Mouse (Mus musculus) cerebellum, adult 8-10 months (tissue): ENCODE results near the gene Slco6c1.
A peak's percentile ranks its signal among the peaks of the same experiment; 100 is the strongest.

Experiments used
- DNase-seq: peaks from one replicate; pipeline ENCODE4 v3.0.0; 2022

The Slco6c1 gene

DNA sequence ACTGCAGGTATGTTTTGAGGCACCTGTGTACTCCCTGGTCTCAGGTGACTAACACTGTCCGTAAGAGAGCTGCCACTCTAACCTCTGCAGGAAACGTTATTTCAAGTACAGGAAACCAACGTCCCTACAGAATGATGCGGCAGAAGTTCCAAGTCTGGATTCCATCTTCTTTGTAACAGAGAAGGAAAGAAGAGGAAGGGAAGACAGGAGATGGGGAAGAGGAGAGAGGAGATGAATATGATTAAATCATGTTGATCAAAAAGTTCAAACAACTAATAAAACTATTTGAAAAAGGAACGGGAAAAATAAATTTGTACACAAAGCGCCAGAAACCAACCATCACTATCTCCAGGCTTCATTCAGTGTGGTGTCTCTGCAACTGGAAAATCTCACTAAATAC lies at the start of gene Slco6c1:
Slco6c1 (minus strand) TSS at position 101 of the 400 bp plus-strand sequence.
- DNase-seq = no peak

DNA sequence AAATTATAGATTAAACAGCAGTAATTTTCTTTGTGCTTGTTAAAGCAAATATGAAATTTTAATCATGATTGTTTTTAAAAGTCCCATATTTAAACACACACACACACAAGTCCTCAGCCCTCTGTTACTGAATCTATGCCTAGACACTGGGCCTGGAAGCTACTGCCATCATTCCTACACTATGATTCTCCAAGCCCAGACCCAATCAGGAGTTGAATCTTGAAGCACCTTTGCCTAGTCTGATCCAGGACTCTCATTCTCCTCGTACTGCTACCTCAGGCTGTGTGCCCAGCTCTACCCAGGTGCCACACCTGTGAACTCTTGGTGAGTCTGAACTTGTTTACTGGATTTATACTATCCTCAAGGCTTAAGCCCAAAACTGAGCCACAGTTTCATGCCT lies 89.1 kb downstream of the Slco6c1 start:
- no peak for DNase-seq

DNA sequence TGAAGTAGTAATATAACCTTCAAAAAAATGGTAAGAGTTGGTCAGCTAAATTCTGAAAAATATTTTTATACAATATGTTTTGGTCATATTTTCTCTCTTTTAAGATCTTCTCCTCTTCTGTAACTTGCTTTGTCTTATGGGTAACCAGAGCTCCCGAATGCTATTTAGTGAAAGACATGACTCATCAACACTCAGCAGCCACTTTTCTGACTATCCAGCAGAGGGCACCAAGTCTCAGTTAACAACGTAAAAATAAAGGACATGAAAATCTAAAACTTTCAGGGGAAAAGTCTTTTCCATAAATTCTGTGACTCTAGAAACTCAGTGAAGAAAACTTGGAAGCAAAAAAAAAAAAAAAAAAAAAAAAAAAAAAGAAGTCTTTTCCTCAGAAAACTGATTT lies 89.6 kb downstream of the Slco6c1 start:
- no peak for DNase-seq

DNA sequence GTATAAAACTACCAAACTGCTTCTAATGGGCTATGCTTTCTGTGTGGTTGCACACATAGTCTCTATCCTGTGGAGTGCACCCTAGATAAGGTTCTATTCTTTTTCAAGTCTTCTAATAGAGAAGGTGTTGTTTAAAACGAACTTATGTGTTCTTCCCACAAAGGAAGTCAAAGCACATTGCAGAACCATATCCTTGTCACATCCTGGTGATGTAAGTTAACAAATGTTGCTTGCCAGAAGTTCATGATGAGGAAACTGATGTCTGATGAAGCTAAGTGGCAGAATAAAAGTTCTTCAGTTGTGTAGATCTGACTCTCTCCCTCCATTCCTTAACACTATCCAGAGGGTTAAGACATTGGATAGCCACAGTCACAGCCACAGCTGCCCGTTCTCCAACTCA lies 90.1 kb downstream of the Slco6c1 start:
- no peak for DNase-seq

DNA sequence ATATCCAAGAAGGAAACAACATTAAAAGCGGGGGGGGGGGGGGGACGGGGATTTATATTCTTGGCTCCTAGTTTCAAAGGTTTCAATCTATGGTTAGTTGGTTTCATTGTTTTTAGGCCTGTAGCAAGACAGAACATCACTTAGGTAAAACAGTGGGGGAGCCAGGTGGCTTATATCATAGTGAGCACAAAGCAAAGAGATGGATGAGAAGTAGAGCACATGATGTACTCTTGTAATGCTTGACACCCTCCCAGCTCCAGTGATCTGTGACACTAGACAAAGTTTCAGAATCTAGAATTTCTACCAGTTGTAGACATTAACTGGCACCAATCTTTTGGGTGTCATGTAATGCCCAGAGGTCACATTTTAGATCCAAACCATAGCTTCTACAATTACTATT lies 106.7 kb downstream of the Slco6c1 start:
- DNase-seq = no peak

DNA sequence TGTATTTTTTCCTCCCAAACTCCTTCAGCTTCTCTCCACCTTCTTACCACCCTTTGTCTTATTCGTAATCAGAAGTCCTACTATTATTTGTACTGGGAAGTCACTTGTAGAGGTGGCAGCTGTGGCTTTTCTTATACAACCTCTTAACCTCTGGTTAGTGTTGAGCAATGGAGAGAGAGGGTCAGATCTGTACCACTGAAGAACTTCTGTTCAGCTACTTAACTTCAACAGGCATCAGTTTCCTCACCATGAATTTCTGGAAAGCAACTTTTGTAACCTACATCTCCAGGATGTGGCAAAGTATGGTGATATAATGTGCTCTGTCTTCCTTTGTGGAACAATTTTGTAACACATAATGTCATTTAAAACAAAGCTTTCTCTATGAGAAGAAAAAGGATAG lies 108.7 kb downstream of the Slco6c1 start:
- DNase-seq = no peak

DNA sequence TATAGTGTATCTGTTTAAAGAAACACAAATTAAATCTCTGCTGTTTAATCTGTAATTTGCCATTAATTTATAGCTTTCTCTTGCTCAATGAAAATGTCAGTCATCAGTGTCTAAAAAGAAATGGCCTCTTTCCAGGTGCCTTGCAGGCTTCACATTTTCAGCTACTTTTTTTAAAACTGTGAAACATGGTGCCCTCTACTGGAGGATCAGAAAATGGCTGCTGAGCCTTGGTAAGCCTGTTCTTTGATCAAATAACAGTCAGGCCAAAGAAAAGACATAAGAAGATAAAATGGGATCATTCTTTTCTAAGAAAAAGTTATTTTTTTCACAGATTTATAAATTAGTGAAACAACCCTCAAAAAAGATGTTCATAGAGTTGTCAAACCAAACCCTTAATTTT lies 109.1 kb downstream of the Slco6c1 start:
- peak; percentile 4 for DNase-seq
